Mouse (Mus musculus) right cerebral cortex, postnatal 14 days (tissue): ENCODE results near the gene 1700003E16Rik.

ENCODE experiments used
- DNase-seq: peaks from one replicate; pipeline ENCODE4 v3.0.0; 2022

1700003E16Rik gene

GRCm38 (mm10) chr6:83156259-83156684 is at the start of gene 1700003E16Rik, which contains the start of gene Wdr54:
Gene 1700003E16Rik (plus strand): TSS chr6:83156404.
Gene Wdr54 (minus strand): TSS chr6:83156397.
- peak; percentile 83 for DNase-seq

- DNase-seq, result peak; percentile 85
Observed at GRCm38 (mm10) chr6:83107566-83108400, 48.4 kb upstream of the 1700003E16Rik start.

- peak; percentile 77 for DNase-seq
Observed at GRCm38 (mm10) chr6:83108762-83109668, 47.2 kb upstream of the 1700003E16Rik start, which contains the start of gene Mrpl53. Gene Mrpl53 (plus strand): TSS chr6:83109040.

- no peak for DNase-seq
Observed at GRCm38 (mm10) chr6:83111510-83112136, 44.6 kb upstream of the 1700003E16Rik start.

GRCm38 (mm10) chr6:83115011-83115671 is 41.1 kb upstream of the 1700003E16Rik start, which contains the start of gene Mogs:
Gene Mogs (plus strand): TSS chr6:83115496.
- DNase-seq, result peak; percentile 94

- no peak for DNase-seq
Observed at GRCm38 (mm10) chr6:83115682-83116372, 40.4 kb upstream of the 1700003E16Rik start.

- no peak for DNase-seq
Observed at GRCm38 (mm10) chr6:83116373-83117164, 39.6 kb upstream of the 1700003E16Rik start.

- no peak for DNase-seq
Observed at GRCm38 (mm10) chr6:83117165-83117438, 39.1 kb upstream of the 1700003E16Rik start.

- no peak for DNase-seq
Observed at GRCm38 (mm10) chr6:83117616-83118015, 38.6 kb upstream of the 1700003E16Rik start.

- no peak for DNase-seq
Observed at GRCm38 (mm10) chr6:83118369-83118768, 37.8 kb upstream of the 1700003E16Rik start.

GRCm38 (mm10) chr6:83118825-83119733 is 37.1 kb upstream of the 1700003E16Rik start:
- no peak for DNase-seq

- DNase-seq, result no peak
Observed at GRCm38 (mm10) chr6:83119734-83120051, 36.5 kb upstream of the 1700003E16Rik start.

GRCm38 (mm10) chr6:83120930-83121862 is 35.0 kb upstream of the 1700003E16Rik start, which contains the start of gene Wbp1:
Gene Wbp1 (minus strand): TSS chr6:83121559.
- DNase-seq, result peak; percentile 85

GRCm38 (mm10) chr6:83121863-83122710 is 34.1 kb upstream of the 1700003E16Rik start:
- DNase-seq, result peak; percentile 45

GRCm38 (mm10) chr6:83122961-83123360 is 33.2 kb upstream of the 1700003E16Rik start:
- no peak for DNase-seq

- DNase-seq, result peak; percentile 85
Observed at GRCm38 (mm10) chr6:83124851-83125312, 31.3 kb upstream of the 1700003E16Rik start.

- no peak for DNase-seq
Observed at GRCm38 (mm10) chr6:83125331-83125730, 30.9 kb upstream of the 1700003E16Rik start, which contains the start of gene Ino80b. Gene Ino80b (minus strand): TSS chr6:83125431.
